Mouse (Mus musculus) erythroblast, embryonic 14.5 days (primary cell): ENCODE results near the gene Btbd9.

ENCODE experiments used
- GATA1 ChIP-seq: IDR thresholded peaks from 2 replicates; pipeline ENCODE4 v1.6.1; 2012; ENCODE audit warnings: low read length, inconsistent platforms, mixed read lengths
- TAL1 ChIP-seq: IDR thresholded peaks from 3 replicates; pipeline ENCODE4 v1.6.1; 2012; ENCODE audit warnings: low read length, inconsistent platforms, mixed read lengths

- TF ChIP-seq GATA1 (no peak), TAL1 (no peak)
These were observed 293.3 kb downstream of the Btbd9 start for GRCm38 (mm10) chr17:30283001-30283400.
